ENCODE assay signal across 8 mouse cellular contexts in the genomic region with DNA sequence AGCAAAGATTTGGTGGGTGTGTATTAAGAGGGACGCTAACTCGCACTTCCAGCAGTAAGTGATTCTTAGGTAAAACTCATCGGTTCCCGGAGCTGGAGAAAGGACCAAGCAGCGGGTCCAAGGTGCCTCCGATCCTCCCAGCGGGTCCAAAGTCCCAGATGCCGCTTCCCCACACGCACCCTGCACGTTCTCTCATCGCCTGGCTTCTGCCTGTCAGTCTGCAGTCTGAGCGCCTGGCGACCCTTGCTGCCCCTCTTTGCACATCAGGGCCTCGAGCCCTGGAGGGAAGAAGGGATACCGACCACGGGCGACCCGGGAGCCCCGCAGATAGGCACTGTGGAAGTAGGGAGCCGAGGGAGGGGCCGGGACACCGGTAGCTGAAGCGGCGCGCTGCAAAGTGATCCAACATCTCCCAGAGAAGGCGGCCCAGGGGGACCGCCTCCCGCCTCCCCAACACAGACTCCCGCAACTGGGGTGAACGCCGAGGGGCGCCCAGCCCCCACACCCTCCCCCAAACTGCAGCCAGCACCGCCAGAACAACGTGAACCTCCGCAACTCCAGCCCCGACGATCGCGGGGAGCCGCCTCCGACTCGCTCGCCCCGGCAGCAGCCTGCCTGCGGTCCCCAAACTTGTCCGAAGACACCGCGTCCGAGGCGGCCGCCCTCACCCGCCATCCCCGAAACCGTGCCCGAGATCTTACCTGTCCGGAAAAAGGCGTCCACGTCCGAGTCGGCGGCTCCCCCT. TPM values are rescaled to one million over a fixed set of nuclear protein-coding genes. Genes with fewer than 3 reads are reported as not detected.
DNase-seq lines count a peak whose midpoint lies in the region; ATAC-seq and TF ChIP-seq lines count a peak whose summit lies in the region.

No protein-coding gene starts in this region.

- no peaks in the 10 kb centered on the region; the same call in 1 of the 2 replicates for H3K9me3 ChIP-seq in ES-Bruce4 (replicated peaks; ENCODE audit: control insufficient read depth, insufficient read depth, low read length, poor library complexity, severe bottlenecking)
- H3K9me3 ChIP-seq in embryonic facial prominence, embryonic 10.5 days, result no peaks in the 10 kb centered on the region
- no peaks in the 10 kb centered on the region for H3K9me3 ChIP-seq in heart, embryonic 15.5 days (replicated peaks)
- no peaks in the 10 kb centered on the region for H3K9me3 ChIP-seq in kidney, postnatal 0 days (replicated peaks; ENCODE audit: low read length)
- no peaks in the 10 kb centered on the region for H3K9me3 ChIP-seq in lung, embryonic 15.5 days

- H3K27me3 ChIP-seq in ES-Bruce4 (ENCODE audit: control insufficient read depth, insufficient read depth, low read length, poor library complexity, severe bottlenecking), result peaks cover 26% of the 10 kb centered on the region
- H3K27me3 ChIP-seq in embryonic facial prominence, embryonic 10.5 days (replicated peaks; ENCODE audit: low read depth, poor library complexity, severe bottlenecking), result peaks cover 12% of the 10 kb centered on the region
- H3K27me3 ChIP-seq in heart, embryonic 15.5 days, result 0 out of 2 replicates have a peak, but pooled peaks cover 5% of the 10 kb centered on the region
- H3K27me3 ChIP-seq in kidney, postnatal 0 days (ENCODE audit: insufficient read depth, low read length), result no peaks in the 10 kb centered on the region
- H3K27me3 ChIP-seq in lung, embryonic 15.5 days, result no peaks in the 10 kb centered on the region

- DNase-seq in 3134 (ENCODE audit: extremely low read depth, insufficient read length, low spot score), result peak; percentile 77
- DNase-seq in embryonic facial prominence, embryonic 10.5 days (ENCODE audit: low spot score), result peak; percentile 69
- DNase-seq in kidney, postnatal 0 days (ENCODE audit: low spot score), result peak; percentile 40
- DNase-seq in right cerebral cortex, adult 18-20 months, result peak; percentile 55
- no peak for DNase-seq in T-cell, adult 2 months (ENCODE audit: low spot score)

- peak overlapping the region; percentile 84 for H3K9ac ChIP-seq in ES-Bruce4 (ENCODE audit: low read depth, poor library complexity, severe bottlenecking)
- H3K9ac ChIP-seq in heart, embryonic 15.5 days, result peak overlapping the region; percentile 86
- peak overlapping the region; percentile 92 for H3K9ac ChIP-seq in kidney, postnatal 0 days (ENCODE audit: low read depth, low read length)
- peak overlapping the region; percentile 86 for H3K9ac ChIP-seq in lung, embryonic 15.5 days

- no peaks in the 10 kb centered on the region for H3K4me1 ChIP-seq in ES-Bruce4 (ENCODE audit: control insufficient read depth, insufficient read depth, low read length)
- peaks cover 34% of the 10 kb centered on the region for H3K4me1 ChIP-seq in embryonic facial prominence, embryonic 10.5 days
- peaks cover 12% of the 10 kb centered on the region for H3K4me1 ChIP-seq in heart, embryonic 15.5 days (replicated peaks)
- H3K4me1 ChIP-seq in kidney, postnatal 0 days (replicated peaks; ENCODE audit: insufficient read depth, low read length), result no peaks in the 10 kb centered on the region
- H3K4me1 ChIP-seq in lung, embryonic 15.5 days, result peaks cover 18% of the 10 kb centered on the region; the same call in 1 of the 2 replicates

- H3K27ac ChIP-seq in ES-Bruce4 (ENCODE audit: insufficient read depth, low read length), result no peak overlapping the region
- peak overlapping the region; percentile 98 for H3K27ac ChIP-seq in embryonic facial prominence, embryonic 10.5 days (replicated peaks)
- peak overlapping the region; percentile 80; the same call in 1 of the 2 replicates for H3K27ac ChIP-seq in heart, embryonic 15.5 days
- H3K27ac ChIP-seq in kidney, postnatal 0 days, result peak overlapping the region; percentile 77
- peak overlapping the region; percentile 88 for H3K27ac ChIP-seq in lung, embryonic 15.5 days

- no peak for TF ChIP-seq CTCF in ES-Bruce4 (IDR thresholded peaks at IDR 0.05; ENCODE audit: low read depth, low read length)
- no peak for TF ChIP-seq CTCF in kidney, postnatal 0 days (IDR thresholded peaks at IDR 0.05; ENCODE audit: low read depth)

- TF ChIP-seq POLR2A in ES-Bruce4 (IDR thresholded peaks at IDR 0.05; ENCODE audit: insufficient read depth, low read length), result no peak

- peak overlapping the region; percentile 93 for H3K4me2 ChIP-seq in heart, embryonic 15.5 days
- peak overlapping the region; percentile 92 for H3K4me2 ChIP-seq in kidney, postnatal 0 days (ENCODE audit: low read length)
- peak overlapping the region; percentile 92 for H3K4me2 ChIP-seq in lung, embryonic 15.5 days

- no peaks in the 10 kb centered on the region for H3K36me3 ChIP-seq in ES-Bruce4 (ENCODE audit: control insufficient read depth, insufficient read depth, low read length, poor library complexity, severe bottlenecking)
- H3K36me3 ChIP-seq in embryonic facial prominence, embryonic 10.5 days (replicated peaks), result peaks cover 13% of the 10 kb centered on the region
- H3K36me3 ChIP-seq in heart, embryonic 15.5 days, result no peaks in the 10 kb centered on the region
- H3K36me3 ChIP-seq in kidney, postnatal 0 days (ENCODE audit: insufficient read depth, low read length), result no peaks in the 10 kb centered on the region
- H3K36me3 ChIP-seq in lung, embryonic 15.5 days, result no peaks in the 10 kb centered on the region

- peak overlapping the region; percentile 74 for H3K4me3 ChIP-seq in ES-Bruce4 (ENCODE audit: low read depth, low read length)
- H3K4me3 ChIP-seq in embryonic facial prominence, embryonic 10.5 days, result peak overlapping the region; percentile 82
- peak overlapping the region; percentile 75 for H3K4me3 ChIP-seq in heart, embryonic 15.5 days
- peak overlapping the region; percentile 78 for H3K4me3 ChIP-seq in kidney, postnatal 0 days (replicated peaks; ENCODE audit: low read depth, low read length)
- peak overlapping the region; percentile 89 for H3K4me3 ChIP-seq in lung, embryonic 15.5 days

- under 1% methylated on average over 61 of the region's 61 CpGs for WGBS in embryonic facial prominence, embryonic 10.5 days
- WGBS in heart, embryonic 15.5 days, result under 1% methylated on average over 61 of the region's 61 CpGs
- under 1% methylated on average over 60 of the region's 61 CpGs for WGBS in kidney, postnatal 0 days
- under 1% methylated on average over 60 of the region's 61 CpGs for WGBS in lung, embryonic 15.5 days

- TF ChIP-seq EP300 in ES-Bruce4 (IDR thresholded peaks at IDR 0.05; ENCODE audit: insufficient read depth, low read depth, low read length), result no peak

- ATAC-seq in heart, embryonic 15.5 days (replicated peaks; ENCODE audit: insufficient number of reproducible peaks, insufficient read depth, low FRiP score, low read depth), result peak; percentile 16; the same call in 1 of the 2 replicates
- peak; percentile 30 for ATAC-seq in kidney, postnatal 0 days (replicated peaks; ENCODE audit: low FRiP score, low read depth)
- peak; percentile 33 for ATAC-seq in lung, embryonic 15.5 days (ENCODE audit: borderline replicate concordance, extremely low read depth, low FRiP score, low TSS enrichment)

RNA-seq across cellular contexts. Expression of a gene that starts 0.8 kb away (rescaled TPM):
- polyA plus RNA-seq in ES-Bruce4 (2011; ENCODE audit: insufficient read depth, insufficient read length, low read depth, missing spikeins), result 8.2 and 9.0 TPM in 2 replicates
- 12.9 and 14.8 TPM in 2 replicates for polyA plus RNA-seq in embryonic facial prominence, embryonic 10.5 days (2016; fragmentation: Nextera tagmentation; extraction: Ambion mirVana)
- 30.1 and 32.8 TPM in 2 replicates for polyA plus RNA-seq in heart, embryonic 15.5 days (2015; fragmentation: Nextera tagmentation; extraction: Ambion mirVana)
- 19.5 and 20.0 TPM in 2 replicates for polyA plus RNA-seq in kidney, postnatal 0 days (2015; fragmentation: Nextera tagmentation; extraction: Ambion mirVana)
- 14.4 and 14.6 TPM in 2 replicates for polyA plus RNA-seq in lung, embryonic 15.5 days (2015; fragmentation: Nextera tagmentation; extraction: Ambion mirVana)
